Mouse (Mus musculus): ENCODE data around the gene Vmn1r42.
"Not testable (repeated sequence)": the region's sequence is repeated elsewhere in the genome, so short reads cannot be mapped to it uniquely, and the experiment has no call there.

The Vmn1r42 gene

DNA sequence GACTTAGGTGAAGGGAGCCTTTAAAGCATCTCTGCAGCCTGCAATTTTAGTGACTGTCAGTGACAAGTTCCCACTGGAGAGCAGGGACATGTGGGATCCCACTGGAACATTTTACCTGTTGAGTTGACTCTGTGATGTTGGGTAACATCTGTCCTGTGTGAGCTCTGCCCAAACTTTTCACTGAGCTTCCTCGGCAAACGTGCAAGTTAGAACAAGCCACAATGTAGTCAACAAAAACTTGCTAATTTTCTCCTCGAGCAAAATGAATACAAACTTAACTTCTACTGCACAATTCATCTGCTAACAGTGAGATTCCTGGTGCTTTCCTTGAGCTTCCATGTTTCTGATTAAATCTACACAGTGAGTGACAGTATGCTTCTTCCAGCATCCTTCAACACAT, at the start of gene Vmn1r42, which contains the start of gene Vmn1r43:
TSS of gene Vmn1r42 (minus strand) at position 101 of the 400 bp plus-strand sequence.
TSS of gene Vmn1r43 (minus strand) at position 101 of the 400 bp plus-strand sequence.
- not testable (repeated sequence) for DNase-seq (ENCODE audit: low spot score)

DNA sequence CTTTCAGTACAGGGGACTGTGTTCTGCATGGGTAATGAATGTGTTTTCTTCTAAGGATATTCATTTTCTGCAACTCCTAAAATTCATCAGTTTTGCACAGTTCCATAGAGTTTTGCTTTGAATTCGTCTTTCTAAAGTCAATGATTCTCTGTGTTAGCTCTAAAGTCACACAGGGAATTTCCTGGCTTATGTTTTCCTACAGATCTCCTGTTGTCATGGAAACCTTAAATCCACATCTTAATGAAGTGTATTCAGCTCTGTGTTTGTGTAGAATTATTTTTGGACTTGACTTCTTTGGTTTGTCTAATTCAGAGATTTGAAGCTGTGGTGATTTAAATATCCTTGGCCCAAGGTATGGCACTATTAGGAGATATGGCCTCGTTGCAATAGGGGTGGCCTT, 7.6 kb upstream of the Vmn1r42 start:
- no peak for DNase-seq (ENCODE audit: low spot score)

DNA sequence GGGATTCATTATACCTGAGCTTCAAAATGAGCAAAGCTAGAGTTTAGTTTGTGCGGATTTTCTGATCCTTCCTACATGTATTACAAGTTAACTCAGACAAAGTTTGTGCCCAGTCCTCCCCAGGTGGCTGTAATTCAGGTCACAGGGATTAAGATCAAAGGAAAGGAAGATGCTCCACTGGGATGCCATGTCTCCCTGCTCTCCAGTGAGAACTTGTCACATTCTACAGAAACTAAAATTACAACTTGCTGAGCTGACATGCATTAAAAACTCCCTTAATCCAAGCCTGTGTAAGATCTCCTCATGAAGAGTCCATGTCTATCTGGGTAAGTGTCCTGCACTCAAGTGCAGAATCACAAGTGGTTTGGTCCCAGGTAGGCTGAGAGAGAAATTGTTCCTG, 7.1 kb upstream of the Vmn1r42 start, which contains the start of gene Vmn1r44:
TSS of gene Vmn1r44 (plus strand) at position 301 of the 400 bp plus-strand sequence.
- DNase-seq (ENCODE audit: low spot score), result no peak

DNA sequence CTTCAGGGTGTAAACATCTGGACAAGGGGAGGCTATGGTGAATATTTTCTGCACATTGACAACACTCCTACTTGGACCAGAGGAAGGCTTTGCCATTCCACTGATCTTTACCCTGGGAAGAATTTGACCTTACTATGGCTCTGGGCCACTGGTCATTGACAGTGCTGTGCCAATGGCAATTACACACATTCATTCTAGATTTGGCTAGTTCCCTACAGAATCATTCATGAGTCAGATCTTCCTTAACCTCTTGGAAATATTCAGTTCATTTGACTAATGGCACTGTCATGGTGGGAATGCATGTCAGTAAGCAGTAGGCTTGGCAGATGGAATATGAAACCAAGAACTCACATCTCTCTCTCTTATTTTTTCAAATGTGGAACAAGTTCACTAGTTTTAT, 4.7 kb upstream of the Vmn1r42 start:
- no peak for DNase-seq (ENCODE audit: low spot score)

DNA sequence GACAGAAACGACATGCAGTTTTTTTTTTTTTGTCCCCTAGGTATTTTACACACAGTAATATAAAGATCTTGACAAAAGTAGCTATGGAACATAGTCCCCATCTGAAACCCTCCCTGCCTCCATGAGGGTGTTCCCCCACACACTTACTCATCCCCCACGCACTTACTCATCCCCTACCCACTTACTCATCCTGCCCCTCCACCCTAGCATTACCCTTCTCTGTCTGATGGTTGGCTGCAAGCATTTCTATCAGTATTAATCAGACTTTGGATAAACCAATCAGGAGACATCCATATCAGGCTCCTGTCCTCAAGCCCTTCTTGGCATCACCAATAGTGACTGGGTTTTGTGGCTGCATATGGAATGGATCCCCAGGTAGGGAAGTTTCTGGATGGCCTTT, 750 bp upstream of the Vmn1r42 start:
- DNase-seq (ENCODE audit: low spot score), result no peak

DNA sequence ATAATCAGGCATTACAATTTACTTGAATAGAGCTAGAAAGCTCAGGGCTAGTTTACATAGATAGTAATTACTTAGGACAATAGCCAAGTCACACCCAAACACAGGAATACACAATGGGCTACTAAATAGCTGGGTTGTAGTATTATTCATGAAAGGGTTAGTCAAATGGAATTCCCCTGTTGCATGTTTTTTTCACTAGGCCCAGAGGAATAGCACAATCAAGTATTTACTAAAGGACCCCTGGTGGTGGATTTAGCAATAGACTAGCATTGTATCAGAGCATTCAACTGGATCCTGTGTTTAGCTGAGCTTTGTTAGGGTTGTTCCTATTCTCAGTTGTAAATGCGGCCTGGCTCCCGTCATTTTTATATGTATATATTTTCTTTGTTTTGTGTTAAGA, 8.2 kb downstream of the Vmn1r42 start:
- no peak for DNase-seq (ENCODE audit: low spot score)

DNA sequence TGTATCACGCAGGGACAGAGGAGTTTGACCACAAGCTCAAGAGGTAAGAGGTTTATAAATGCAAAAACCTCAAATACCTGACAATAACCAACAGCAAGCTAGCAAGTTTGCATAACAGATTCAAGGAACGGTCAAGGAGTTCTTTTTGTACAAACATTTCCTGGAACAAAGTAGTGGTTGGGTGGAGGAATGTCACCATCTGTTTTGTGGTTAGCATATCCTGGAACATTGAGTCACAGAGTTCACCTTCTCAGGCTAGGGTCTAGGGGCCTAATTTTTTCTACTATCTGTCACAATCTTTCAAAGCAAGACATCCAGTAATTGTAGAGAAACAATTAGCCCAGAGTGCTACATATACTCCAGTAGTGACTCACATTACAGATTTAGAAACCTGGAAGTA, 8.9 kb downstream of the Vmn1r42 start:
- DNase-seq (ENCODE audit: low spot score), result no peak

DNA sequence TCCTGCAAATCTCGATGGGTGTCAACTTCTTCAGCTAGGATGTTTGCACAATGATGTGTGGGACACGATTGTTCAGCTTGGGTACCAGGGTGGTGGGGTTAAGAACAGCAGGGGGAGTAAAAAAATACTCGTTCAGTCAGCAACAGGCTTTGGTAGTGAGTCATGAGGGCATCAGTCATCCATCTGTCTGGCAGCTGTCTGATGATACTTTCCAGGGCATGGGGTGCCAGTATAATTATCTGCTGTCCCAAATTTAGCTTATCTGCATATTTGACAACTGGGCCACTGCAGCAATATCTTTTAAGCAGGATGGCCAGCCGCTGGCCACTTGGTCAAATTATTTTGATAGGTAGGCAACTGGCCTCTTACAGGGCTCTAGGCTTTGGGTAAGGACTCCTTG, 12.4 kb downstream of the Vmn1r42 start:
- DNase-seq (ENCODE audit: low spot score), result no peak

DNA sequence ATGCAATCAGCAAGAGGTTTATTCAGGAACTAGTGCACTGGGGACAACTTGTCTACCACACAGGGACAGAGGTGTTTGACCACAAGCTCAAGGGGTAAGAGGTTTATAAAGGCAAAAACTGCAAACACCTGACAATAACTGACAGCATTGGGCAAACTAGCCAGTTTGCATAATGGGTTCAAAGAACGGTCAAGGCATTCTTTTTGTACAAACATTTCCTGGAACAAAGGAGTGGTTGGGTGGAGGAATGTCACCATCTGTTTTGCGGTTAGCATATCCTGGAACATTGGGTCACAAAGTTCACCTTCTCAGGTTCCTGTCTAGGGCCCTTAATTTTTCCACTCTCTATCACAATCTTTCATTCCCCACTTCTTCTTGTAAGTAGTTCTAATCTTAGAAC, 16.4 kb downstream of the Vmn1r42 start:
- DNase-seq (ENCODE audit: low spot score), result no peak

DNA sequence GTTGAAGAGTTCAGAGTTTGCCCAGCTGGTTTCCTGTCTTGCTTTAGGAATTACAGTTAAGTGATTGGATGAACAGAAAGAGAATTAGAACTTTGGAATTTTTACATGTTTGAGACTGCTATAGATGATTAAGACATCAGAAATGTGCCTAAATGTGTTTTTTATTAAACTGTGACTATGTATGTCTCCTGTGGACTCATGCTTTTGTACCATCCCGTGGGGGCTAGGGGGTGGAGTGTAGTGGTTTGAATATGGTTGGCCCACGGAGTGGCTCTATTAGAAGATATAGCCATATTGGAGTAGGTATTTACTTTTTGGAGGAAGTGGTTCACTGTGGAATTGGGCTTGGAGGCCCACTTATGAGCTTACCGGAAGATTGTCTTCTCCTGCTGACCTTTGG, 18.7 kb downstream of the Vmn1r42 start:
- no peak for DNase-seq (ENCODE audit: low spot score)
